Mouse (Mus musculus) ES-Bruce4 (cell line): ENCODE measurements around the gene Sh3bgr.

ENCODE experiments used
- CTCF ChIP-seq: IDR thresholded peaks from one replicate; pipeline ENCODE4 v1.8.1; 2011; ENCODE audit warnings: low read depth, low read length
- POLR2A ChIP-seq: IDR thresholded peaks from one replicate; pipeline ENCODE4 v1.8.1; 2011; ENCODE audit warnings: low read length; ENCODE audit not compliant: insufficient read depth

- TF ChIP-seq POLR2A = no peak
- TF ChIP-seq CTCF = no peak
Measured at GRCm38 (mm10) chr16:96161336-96161735, 38.9 kb upstream of the Sh3bgr start.
